Mouse (Mus musculus): ENCODE measurements around the gene Rnf19b. TPM values are rescaled to one million over a fixed set of nuclear protein-coding genes. Genes with fewer than 3 reads are reported as not detected.

Gene Rnf19b
- polyA plus RNA-seq, 1 experiment = 14.0 TPM

- H3K4me3 ChIP-seq (replicated peaks) = no peak overlapping the region
- peaks cover 2% of the 10 kb centered on the region; the same call in 1 of the 2 replicates for H3K9me3 ChIP-seq (ENCODE audit: control insufficient read depth, low read length)
- H3K36me3 ChIP-seq (ENCODE audit: control insufficient read depth) = no peaks in the 10 kb centered on the region
- H3K4me1 ChIP-seq (ENCODE audit: control insufficient read depth) = peaks cover 5% of the 10 kb centered on the region
- no peak for TF ChIP-seq TAL1 (IDR thresholded peaks at IDR 0.05; ENCODE audit: low read length)
- TF ChIP-seq GATA1 (IDR thresholded peaks at IDR 0.05; ENCODE audit: low read length) = no peak
- H3K27me3 ChIP-seq (ENCODE audit: control insufficient read depth) = peaks cover 69% of the 10 kb centered on the region
Measured at GRCm38 (mm10) chr4:129117720-129118510, 59.8 kb downstream of the Rnf19b start.

GRCm38 (mm10) chr4:129119708-129120107 lies 61.6 kb downstream of the Rnf19b start:
- Histone ChIP-seq H3K9me3 (ENCODE audit: control insufficient read depth, low read length) (no peaks in the 10 kb centered on the region), H3K4me1 (ENCODE audit: control insufficient read depth) (peaks cover 2% of the 10 kb centered on the region; the same call in 1 of the 2 replicates), H3K4me3 (replicated peaks) (no peak overlapping the region), H3K36me3 (ENCODE audit: control insufficient read depth) (no peaks in the 10 kb centered on the region), H3K27me3 (ENCODE audit: control insufficient read depth) (peaks cover 72% of the 10 kb centered on the region)
- TF ChIP-seq GATA1 (IDR thresholded peaks at IDR 0.05; ENCODE audit: low read length) (no peak), TAL1 (IDR thresholded peaks at IDR 0.05; ENCODE audit: low read length) (no peak)

GRCm38 (mm10) chr4:129120520-129121445 lies 62.7 kb downstream of the Rnf19b start:
- Histone ChIP-seq H3K9me3 (ENCODE audit: control insufficient read depth, low read length) (no peaks in the 10 kb centered on the region), H3K27me3 (ENCODE audit: control insufficient read depth) (peaks cover 76% of the 10 kb centered on the region), H3K4me1 (ENCODE audit: control insufficient read depth) (peaks cover 13% of the 10 kb centered on the region), H3K36me3 (ENCODE audit: control insufficient read depth) (no peaks in the 10 kb centered on the region), H3K4me3 (replicated peaks) (no peak overlapping the region)
- no peak for TF ChIP-seq GATA1 (IDR thresholded peaks at IDR 0.05; ENCODE audit: low read length)
- TF ChIP-seq TAL1 (IDR thresholded peaks at IDR 0.05; ENCODE audit: low read length) = no peak

GRCm38 (mm10) chr4:129121569-129122086 lies 63.6 kb downstream of the Rnf19b start, which contains the start of gene Hpca:
Gene Hpca (minus strand): TSS chr4:129122036.
- H3K9me3 ChIP-seq (ENCODE audit: control insufficient read depth, low read length) = no peaks in the 10 kb centered on the region
- TF ChIP-seq GATA1 (IDR thresholded peaks at IDR 0.05; ENCODE audit: low read length) (no peak), TAL1 (IDR thresholded peaks at IDR 0.05; ENCODE audit: low read length) (no peak)
- no peaks in the 10 kb centered on the region for H3K36me3 ChIP-seq (ENCODE audit: control insufficient read depth)
- H3K27me3 ChIP-seq (ENCODE audit: control insufficient read depth) = peaks cover 85% of the 10 kb centered on the region
- no peak within 1 kb of the TSS for H3K4me3 ChIP-seq (replicated peaks)
- peaks cover 17% of the 10 kb centered on the region for H3K4me1 ChIP-seq (ENCODE audit: control insufficient read depth)

DNA sequence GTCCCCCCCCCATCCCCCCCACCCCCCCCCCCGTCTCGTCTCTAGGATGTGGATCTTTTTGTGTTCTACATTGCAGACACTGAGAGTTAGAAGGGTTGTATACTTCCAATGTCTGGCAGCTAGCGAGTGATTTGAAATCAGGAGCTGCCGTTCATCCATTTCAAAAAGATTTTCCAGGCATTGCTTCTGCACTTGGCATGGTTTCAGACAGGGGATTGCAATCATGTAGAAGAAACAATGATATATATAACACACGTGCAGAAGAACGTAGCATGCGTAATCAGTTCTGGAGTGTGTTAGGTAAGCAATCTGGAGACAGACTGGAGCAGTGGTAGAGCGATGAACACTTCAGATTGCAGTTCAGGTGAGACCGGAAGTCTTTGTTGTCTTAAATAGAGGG lies 64.0 kb downstream of the Rnf19b start:
- no peak for TF ChIP-seq GATA1 (IDR thresholded peaks at IDR 0.05; ENCODE audit: low read length)
- no peak for TF ChIP-seq TAL1 (IDR thresholded peaks at IDR 0.05; ENCODE audit: low read length)
- no peak overlapping the region for H3K4me3 ChIP-seq (replicated peaks)
- H3K9me3 ChIP-seq (ENCODE audit: control insufficient read depth, low read length) = no peaks in the 10 kb centered on the region
- peaks cover 84% of the 10 kb centered on the region for H3K27me3 ChIP-seq (ENCODE audit: control insufficient read depth)
- H3K4me1 ChIP-seq (ENCODE audit: control insufficient read depth) = peaks cover 17% of the 10 kb centered on the region
- H3K36me3 ChIP-seq (ENCODE audit: control insufficient read depth) = no peaks in the 10 kb centered on the region

GRCm38 (mm10) chr4:129122719-129123118 lies 64.6 kb downstream of the Rnf19b start:
- TF ChIP-seq TAL1 (IDR thresholded peaks at IDR 0.05; ENCODE audit: low read length) (no peak), GATA1 (IDR thresholded peaks at IDR 0.05; ENCODE audit: low read length) (no peak)
- H3K9me3 ChIP-seq (ENCODE audit: control insufficient read depth, low read length) = no peaks in the 10 kb centered on the region
- H3K27me3 ChIP-seq (ENCODE audit: control insufficient read depth) = peaks cover 87% of the 10 kb centered on the region
- peaks cover 17% of the 10 kb centered on the region for H3K4me1 ChIP-seq (ENCODE audit: control insufficient read depth)
- H3K4me3 ChIP-seq (replicated peaks) = no peak overlapping the region
- no peaks in the 10 kb centered on the region for H3K36me3 ChIP-seq (ENCODE audit: control insufficient read depth)

GRCm38 (mm10) chr4:129124652-129125146 lies 66.6 kb downstream of the Rnf19b start:
- no peaks in the 10 kb centered on the region for H3K36me3 ChIP-seq (ENCODE audit: control insufficient read depth)
- H3K4me3 ChIP-seq (replicated peaks) = no peak overlapping the region
- H3K27me3 ChIP-seq (ENCODE audit: control insufficient read depth) = peaks cover 88% of the 10 kb centered on the region
- no peaks in the 10 kb centered on the region for H3K9me3 ChIP-seq (ENCODE audit: control insufficient read depth, low read length)
- H3K4me1 ChIP-seq (ENCODE audit: control insufficient read depth) = peaks cover 20% of the 10 kb centered on the region
- TF ChIP-seq TAL1 (IDR thresholded peaks at IDR 0.05; ENCODE audit: low read length) (no peak), GATA1 (IDR thresholded peaks at IDR 0.05; ENCODE audit: low read length) (no peak)

DNA sequence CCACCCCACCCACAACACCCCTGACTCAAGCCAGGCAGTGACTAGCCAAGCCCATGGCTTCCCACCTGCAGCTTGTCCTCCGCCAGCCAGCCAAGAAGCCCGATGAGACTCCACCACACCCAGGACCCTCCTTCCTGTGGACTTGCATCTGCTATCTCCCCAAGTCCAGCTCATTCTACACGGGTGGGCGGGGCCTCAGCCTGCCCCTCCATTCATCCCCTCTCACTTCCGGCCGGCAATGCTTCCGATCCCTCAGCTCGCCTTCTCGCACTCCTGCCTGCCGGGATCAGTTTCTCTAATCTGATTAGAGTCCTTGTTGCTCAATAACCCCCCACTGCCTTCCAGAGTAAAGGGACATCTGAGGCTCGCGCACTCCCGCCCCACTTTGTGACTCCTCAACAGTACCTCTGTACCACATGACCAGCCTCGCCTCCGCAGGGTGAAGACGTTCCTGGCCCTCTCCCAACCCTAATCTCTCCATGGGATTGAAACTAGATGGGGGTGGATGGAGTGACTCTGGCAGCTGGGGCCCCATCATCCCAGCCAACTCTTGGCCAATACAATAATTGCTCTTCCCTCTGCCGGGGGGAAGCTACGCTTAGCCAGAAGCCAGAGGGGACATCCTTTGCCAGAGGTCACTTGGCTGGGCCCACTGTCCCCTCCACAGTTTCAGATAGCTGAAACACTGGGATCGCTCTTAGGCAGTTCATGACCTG lies 67.8 kb downstream of the Rnf19b start:
- Histone ChIP-seq H3K36me3 (ENCODE audit: control insufficient read depth) (no peaks in the 10 kb centered on the region), H3K4me3 (replicated peaks) (no peak overlapping the region), H3K9me3 (ENCODE audit: control insufficient read depth, low read length) (no peaks in the 10 kb centered on the region), H3K27me3 (ENCODE audit: control insufficient read depth) (peaks cover 84% of the 10 kb centered on the region), H3K4me1 (ENCODE audit: control insufficient read depth) (peaks cover 29% of the 10 kb centered on the region)
- TF ChIP-seq TAL1 (IDR thresholded peaks at IDR 0.05; ENCODE audit: low read length) (no peak), GATA1 (IDR thresholded peaks at IDR 0.05; ENCODE audit: low read length) (no peak)

Measured in erythroblast, embryonic 14.5 days (primary cell).